Mouse (Mus musculus): ENCODE data around the gene Olfr315. TPM values are rescaled to one million over a fixed set of nuclear protein-coding genes. Genes with fewer than 3 reads are reported as not detected.

Olfr315 gene
- total and polyA plus RNA-seq, 2 experiments from 2014 or later, result not detected

DNA sequence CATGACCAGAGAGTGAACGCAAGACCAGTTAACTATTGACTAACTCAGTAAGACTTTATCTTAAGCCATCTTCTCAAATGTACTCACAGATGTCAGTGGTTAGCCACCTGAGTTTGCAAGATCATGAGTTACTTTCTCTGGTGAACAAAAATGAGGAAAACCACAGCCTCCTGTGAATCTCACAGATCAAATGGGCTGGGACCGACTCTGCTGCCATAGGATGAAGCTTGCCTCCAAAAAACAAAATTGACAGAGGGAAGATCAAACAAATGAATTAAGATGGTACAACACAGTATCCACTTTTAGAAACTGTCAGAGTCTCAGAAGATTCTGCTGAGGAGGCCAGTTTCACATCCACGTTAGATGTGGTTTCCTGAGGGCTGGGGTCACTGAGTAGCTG lies 56.8 kb downstream of the Olfr315 start:
- Histone ChIP-seq H3K4me2 (ENCODE audit: low read depth, low read length) (no peak overlapping the region), H3K4me1 (ENCODE audit: control insufficient read depth, insufficient read depth) (no peaks in the 10 kb centered on the region), H3K9me3 (replicated peaks; ENCODE audit: control insufficient read depth, low read length) (no peaks in the 10 kb centered on the region), H3K27ac (ENCODE audit: low read depth) (no peak overlapping the region), H3K27me3 (ENCODE audit: control insufficient read depth, insufficient read depth, low read length) (no peaks in the 10 kb centered on the region), H3K4me3 (ENCODE audit: low read depth, low read length) (no peak overlapping the region), H3K36me3 (replicated peaks; ENCODE audit: control insufficient read depth, insufficient read depth, low read length) (no peaks in the 10 kb centered on the region), H3K9ac (replicated peaks; ENCODE audit: low read depth, low read length) (no peak overlapping the region)
- DNase-seq (ENCODE audit: low spot score), result no peak
- no peak for ATAC-seq (ENCODE audit: insufficient read depth, low read depth)
- TF ChIP-seq EP300 (IDR thresholded peaks at IDR 0.05; ENCODE audit: low read depth), result no peak
- TF ChIP-seq CTCF (IDR thresholded peaks at IDR 0.05; ENCODE audit: low read depth), result no peak
- 64% methylated on average over 3 of the region's 3 CpGs for WGBS

Other genes with a start within 250 kb of the Olfr315 start
- gene Olfr330, start 238.4 kb upstream of the Olfr315 start, total RNA-seq (2014; rRNA removed; ENCODE audit: low replicate concordance), result not detected in 2 replicates
- gene Olfr330, start 238.4 kb upstream of the Olfr315 start, polyA plus RNA-seq (2015; fragmentation: Nextera tagmentation; extraction: Ambion mirVana), result not detected in 2 replicates
- not detected in 2 replicates for gene Olfr329-ps, start 226.8 kb upstream of the Olfr315 start, total RNA-seq (2014; rRNA removed; ENCODE audit: low replicate concordance)
- gene Olfr329-ps, start 226.8 kb upstream of the Olfr315 start, polyA plus RNA-seq (2015; fragmentation: Nextera tagmentation; extraction: Ambion mirVana), result not detected in 2 replicates
- gene Olfr328, start 217.6 kb upstream of the Olfr315 start, total RNA-seq (2014; rRNA removed; ENCODE audit: low replicate concordance), result not detected in 2 replicates
- not detected in 2 replicates for gene Olfr328, start 217.6 kb upstream of the Olfr315 start, polyA plus RNA-seq (2015; fragmentation: Nextera tagmentation; extraction: Ambion mirVana)
- not detected in 2 replicates for gene Olfr224, start 202.6 kb upstream of the Olfr315 start, total RNA-seq (2014; rRNA removed; ENCODE audit: low replicate concordance)
- not detected in 2 replicates for gene Olfr224, start 202.6 kb upstream of the Olfr315 start, polyA plus RNA-seq (2015; fragmentation: Nextera tagmentation; extraction: Ambion mirVana)
- gene Olfr325, start 195.5 kb upstream of the Olfr315 start, total RNA-seq (2014; rRNA removed; ENCODE audit: low replicate concordance), result not detected in 2 replicates
- not detected in 2 replicates for gene Olfr325, start 195.5 kb upstream of the Olfr315 start, polyA plus RNA-seq (2015; fragmentation: Nextera tagmentation; extraction: Ambion mirVana)
- not detected in 2 replicates for gene Olfr324, start 178.1 kb upstream of the Olfr315 start, total RNA-seq (2014; rRNA removed; ENCODE audit: low replicate concordance)
- not detected in 2 replicates for gene Olfr324, start 178.1 kb upstream of the Olfr315 start, polyA plus RNA-seq (2015; fragmentation: Nextera tagmentation; extraction: Ambion mirVana)
- gene 2210407C18Rik, start 157.1 kb upstream of the Olfr315 start, total RNA-seq (2014; rRNA removed; ENCODE audit: low replicate concordance), result not detected in 2 replicates
- gene 2210407C18Rik, start 157.1 kb upstream of the Olfr315 start, polyA plus RNA-seq (2015; fragmentation: Nextera tagmentation; extraction: Ambion mirVana), result not detected in 2 replicates
- not detected in 2 replicates for gene Olfr323, start 142.7 kb upstream of the Olfr315 start, total RNA-seq (2014; rRNA removed; ENCODE audit: low replicate concordance)
- not detected in 2 replicates for gene Olfr323, start 142.7 kb upstream of the Olfr315 start, polyA plus RNA-seq (2015; fragmentation: Nextera tagmentation; extraction: Ambion mirVana)
- not detected in 2 replicates for gene Trim58, start 132.7 kb upstream of the Olfr315 start, total RNA-seq (2014; rRNA removed; ENCODE audit: low replicate concordance)
- gene Trim58, start 132.7 kb upstream of the Olfr315 start, polyA plus RNA-seq (2015; fragmentation: Nextera tagmentation; extraction: Ambion mirVana), result 0.05 TPM in 1 of 2 replicates, not detected in the other
- not detected in 2 replicates for gene Olfr322, start 114.4 kb upstream of the Olfr315 start, total RNA-seq (2014; rRNA removed; ENCODE audit: low replicate concordance)
- gene Olfr322, start 114.4 kb upstream of the Olfr315 start, polyA plus RNA-seq (2015; fragmentation: Nextera tagmentation; extraction: Ambion mirVana), result not detected in 2 replicates
- gene Olfr320, start 92.1 kb upstream of the Olfr315 start, total RNA-seq (2014; rRNA removed; ENCODE audit: low replicate concordance), result not detected in 2 replicates
- not detected in 2 replicates for gene Olfr320, start 92.1 kb upstream of the Olfr315 start, polyA plus RNA-seq (2015; fragmentation: Nextera tagmentation; extraction: Ambion mirVana)
- gene Olfr319, start 74.0 kb upstream of the Olfr315 start, total RNA-seq (2014; rRNA removed; ENCODE audit: low replicate concordance), result not detected in 2 replicates
- gene Olfr319, start 74.0 kb upstream of the Olfr315 start, polyA plus RNA-seq (2015; fragmentation: Nextera tagmentation; extraction: Ambion mirVana), result not detected in 2 replicates
- not detected in 2 replicates for gene Olfr318, start 49.2 kb upstream of the Olfr315 start, total RNA-seq (2014; rRNA removed; ENCODE audit: low replicate concordance)
- gene Olfr318, start 49.2 kb upstream of the Olfr315 start, polyA plus RNA-seq (2015; fragmentation: Nextera tagmentation; extraction: Ambion mirVana), result not detected in 2 replicates
- gene Olfr317, start 34.0 kb upstream of the Olfr315 start, total RNA-seq (2014; rRNA removed; ENCODE audit: low replicate concordance), result not detected in 2 replicates
- gene Olfr317, start 34.0 kb upstream of the Olfr315 start, polyA plus RNA-seq (2015; fragmentation: Nextera tagmentation; extraction: Ambion mirVana), result not detected in 2 replicates
- gene Olfr316, start 20.5 kb upstream of the Olfr315 start, total RNA-seq (2014; rRNA removed; ENCODE audit: low replicate concordance), result not detected in 2 replicates
- gene Olfr316, start 20.5 kb upstream of the Olfr315 start, polyA plus RNA-seq (2015; fragmentation: Nextera tagmentation; extraction: Ambion mirVana), result not detected in 2 replicates
- gene Olfr314, start 9.8 kb downstream of the Olfr315 start, total RNA-seq (2014; rRNA removed; ENCODE audit: low replicate concordance), result not detected in 2 replicates
- not detected in 2 replicates for gene Olfr314, start 9.8 kb downstream of the Olfr315 start, polyA plus RNA-seq (2015; fragmentation: Nextera tagmentation; extraction: Ambion mirVana)
- not detected in 2 replicates for gene Fam183b, start 28.8 kb downstream of the Olfr315 start, total RNA-seq (2014; rRNA removed; ENCODE audit: low replicate concordance)
- gene Fam183b, start 28.8 kb downstream of the Olfr315 start, polyA plus RNA-seq (2015; fragmentation: Nextera tagmentation; extraction: Ambion mirVana), result 0.87 and 1.9 TPM in 2 replicates
- gene Olfr313, start 41.8 kb downstream of the Olfr315 start, total RNA-seq (2014; rRNA removed; ENCODE audit: low replicate concordance), result 0.12 TPM in 1 of 2 replicates, not detected in the other
- gene Olfr313, start 41.8 kb downstream of the Olfr315 start, polyA plus RNA-seq (2015; fragmentation: Nextera tagmentation; extraction: Ambion mirVana), result 0.04 TPM in 1 of 2 replicates, not detected in the other
- gene Olfr312, start 56.0 kb downstream of the Olfr315 start, total RNA-seq (2014; rRNA removed; ENCODE audit: low replicate concordance), result 0.35 TPM in 1 of 2 replicates, not detected in the other
- 0.05 TPM in 1 of 2 replicates, not detected in the other for gene Olfr312, start 56.0 kb downstream of the Olfr315 start, polyA plus RNA-seq (2015; fragmentation: Nextera tagmentation; extraction: Ambion mirVana)
- not detected in 2 replicates for gene Olfr311, start 66.1 kb downstream of the Olfr315 start, total RNA-seq (2014; rRNA removed; ENCODE audit: low replicate concordance)
- gene Olfr311, start 66.1 kb downstream of the Olfr315 start, polyA plus RNA-seq (2015; fragmentation: Nextera tagmentation; extraction: Ambion mirVana), result 0.07 TPM in 1 of 2 replicates, not detected in the other
- 2.5 and 2.7 TPM in 2 replicates for gene Gm12258, start 74.0 kb downstream of the Olfr315 start, total RNA-seq (2014; rRNA removed; ENCODE audit: low replicate concordance)
- gene Gm12258, start 74.0 kb downstream of the Olfr315 start, polyA plus RNA-seq (2015; fragmentation: Nextera tagmentation; extraction: Ambion mirVana), result 2.1 and 2.7 TPM in 2 replicates
- gene 2810021J22Rik, start 94.0 kb downstream of the Olfr315 start, total RNA-seq (2014; rRNA removed; ENCODE audit: low replicate concordance), result 1.4 and 1.5 TPM in 2 replicates
- gene 2810021J22Rik, start 94.0 kb downstream of the Olfr315 start, polyA plus RNA-seq (2015; fragmentation: Nextera tagmentation; extraction: Ambion mirVana), result 2.2 and 3.4 TPM in 2 replicates
- gene Zfp39, start 131.0 kb downstream of the Olfr315 start, total RNA-seq (2014; rRNA removed; ENCODE audit: low replicate concordance), result 4.1 and 6.6 TPM in 2 replicates
- 2.2 TPM in 2 replicates for gene Zfp39, start 131.0 kb downstream of the Olfr315 start, polyA plus RNA-seq (2015; fragmentation: Nextera tagmentation; extraction: Ambion mirVana)
- not detected in 2 replicates for gene Btnl10, start 144.7 kb downstream of the Olfr315 start, total RNA-seq (2014; rRNA removed; ENCODE audit: low replicate concordance)
- gene Btnl10, start 144.7 kb downstream of the Olfr315 start, polyA plus RNA-seq (2015; fragmentation: Nextera tagmentation; extraction: Ambion mirVana), result 0.07 TPM in 1 of 2 replicates, not detected in the other
- gene Rnf187, start 165.7 kb downstream of the Olfr315 start, total RNA-seq (2014; rRNA removed; ENCODE audit: low replicate concordance), result 301 and 362 TPM in 2 replicates
- 145 and 147 TPM in 2 replicates for gene Rnf187, start 165.7 kb downstream of the Olfr315 start, polyA plus RNA-seq (2015; fragmentation: Nextera tagmentation; extraction: Ambion mirVana)
- 26.3 and 44.3 TPM in 2 replicates for gene Hist3h2ba, start 175.7 kb downstream of the Olfr315 start, total RNA-seq (2014; rRNA removed; ENCODE audit: low replicate concordance)
- gene Hist3h2ba, start 175.7 kb downstream of the Olfr315 start, polyA plus RNA-seq (2015; fragmentation: Nextera tagmentation; extraction: Ambion mirVana), result 7.0 and 8.2 TPM in 2 replicates
- 90.4 and 94.8 TPM in 2 replicates for gene Hist3h2a, start 181.5 kb downstream of the Olfr315 start, total RNA-seq (2014; rRNA removed; ENCODE audit: low replicate concordance)
- gene Hist3h2a, start 181.5 kb downstream of the Olfr315 start, polyA plus RNA-seq (2015; fragmentation: Nextera tagmentation; extraction: Ambion mirVana), result 43.1 and 63.4 TPM in 2 replicates
- 0.62 TPM in 1 of 2 replicates, not detected in the other for gene Trim17, start 181.5 kb downstream of the Olfr315 start, total RNA-seq (2014; rRNA removed; ENCODE audit: low replicate concordance)
- gene Trim17, start 181.5 kb downstream of the Olfr315 start, polyA plus RNA-seq (2015; fragmentation: Nextera tagmentation; extraction: Ambion mirVana), result 0.26 and 0.33 TPM in 2 replicates
- 36.8 and 37.4 TPM in 2 replicates for gene Trim11, start 204.9 kb downstream of the Olfr315 start, total RNA-seq (2014; rRNA removed; ENCODE audit: low replicate concordance)
- gene Trim11, start 204.9 kb downstream of the Olfr315 start, polyA plus RNA-seq (2015; fragmentation: Nextera tagmentation; extraction: Ambion mirVana), result 26.0 and 26.5 TPM in 2 replicates

Data from heart, postnatal 0 days (tissue).